Mouse (Mus musculus) kidney, adult 2 months (tissue): ENCODE measurements at regions not wholly inside any gene's neighbourhood (a gene's known extent, or its start where the extent isn't known, plus 50 kb on each side); places are given as distances from the start of the nearest gene placed in this dataset.

Source experiments
- DNase-seq: peaks from one replicate; pipeline ENCODE4 v3.0.0; 2021
- H3K27ac ChIP-seq: fragments of 200-500 bp; 2 replicates; pipeline ENCODE4 v1.5.1; 2012; ENCODE audit warnings: low read depth, low read length, control low read depth, inconsistent platforms; ENCODE audit not compliant: insufficient read depth
- H3K27me3 ChIP-seq: fragments of 200-500 bp; replicated peaks from 2 replicates; pipeline ENCODE4 v1.6.1; 2012; ENCODE audit warnings: mild to moderate bottlenecking, moderate library complexity, low read length, inconsistent platforms; ENCODE audit not compliant: control insufficient read depth, insufficient read depth
- H3K36me3 ChIP-seq: fragments of 200-500 bp; 2 replicates; pipeline ENCODE4 v1.6.1; 2012; ENCODE audit warnings: mild to moderate bottlenecking, moderate library complexity, low read length, inconsistent platforms; ENCODE audit not compliant: control insufficient read depth, insufficient read depth
- H3K4me1 ChIP-seq: fragments of 200-500 bp; 2 replicates; pipeline ENCODE4 v1.6.1; 2011; ENCODE audit warnings: low read length; ENCODE audit not compliant: control insufficient read depth, insufficient read depth
- H3K4me3 ChIP-seq: fragments of 200-500 bp; 2 replicates; pipeline ENCODE4 v1.5.1; 2011; ENCODE audit warnings: mild to moderate bottlenecking, low read depth, low read length, control low read depth; ENCODE audit not compliant: insufficient read depth
- CTCF ChIP-seq: fragments of 200-500 bp; conservative IDR thresholded peaks from 2 replicates; pipeline ENCODE4 v1.5.1; 2011; ENCODE audit warnings: low read depth, mild to moderate bottlenecking, control low read depth, low read length, moderate library complexity, mixed read lengths; ENCODE audit not compliant: insufficient read depth, insufficient read length
- POLR2A ChIP-seq: fragments of 200-500 bp; IDR thresholded peaks from one replicate; pipeline ENCODE4 v1.6.1; 2011; ENCODE audit warnings: low read depth, low read length, control low read depth
- WGBS: fragments of 180-500 bp; shearing (Covaris S2); methylation state at CpG from one replicate; pipeline ENCODE4 v1.1.7; 2018; 5-methylcytosine and 5-hydroxymethylcytosine counted together

DNA sequence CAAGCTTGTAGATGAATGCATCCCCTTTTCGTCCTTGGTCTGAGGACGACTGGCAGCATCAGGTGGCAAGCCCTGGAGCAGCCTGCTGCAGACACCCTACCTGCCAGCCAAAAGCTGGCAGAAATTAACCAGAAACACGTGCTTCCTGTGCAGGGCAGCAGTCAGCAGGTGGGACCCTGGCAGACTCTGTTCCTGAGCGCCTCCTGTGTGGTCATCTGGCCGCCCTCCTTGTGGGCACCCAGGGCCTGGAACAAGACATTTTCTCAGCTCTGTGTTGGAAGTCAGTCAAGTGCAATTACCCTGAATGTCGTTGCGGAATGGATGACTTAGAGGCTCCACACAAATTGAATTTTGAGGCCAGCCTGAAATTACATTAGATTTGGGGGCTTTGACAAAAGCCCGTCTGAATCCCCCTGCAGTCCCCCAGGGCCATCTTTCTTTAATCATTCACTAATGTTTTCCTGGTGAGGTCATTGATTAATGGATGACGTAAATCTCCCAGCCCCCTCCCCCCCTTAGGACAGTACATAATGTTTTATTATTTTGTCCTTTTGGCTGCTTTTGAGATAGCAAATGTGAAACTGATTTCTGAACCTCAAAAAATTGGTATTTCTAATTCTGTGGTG, 91.8 kb upstream of the Hhip start:
- H3K4me3 ChIP-seq, result no peak overlapping the region
- peak overlapping the region; percentile 36; the same call in 1 of the 2 replicates for H3K27ac ChIP-seq
- H3K36me3 ChIP-seq, result no peaks in the 10 kb centered on the region
- no peaks in the 10 kb centered on the region for H3K27me3 ChIP-seq
- WGBS, result 23% methylated on average over 9 of the region's 9 CpGs
- TF ChIP-seq POLR2A, result no peak
- no peak for TF ChIP-seq CTCF
- no peaks in the 10 kb centered on the region; the same call in 1 of the 2 replicates for H3K4me1 ChIP-seq
- DNase-seq, result peak; percentile 48

GRCm38 (mm10) chr8:80147929-80148328, 90.1 kb upstream of the Hhip start:
- Histone ChIP-seq H3K4me1 (no peaks in the 10 kb centered on the region; the same call in 1 of the 2 replicates), H3K27me3 (no peaks in the 10 kb centered on the region), H3K36me3 (no peaks in the 10 kb centered on the region), H3K4me3 (no peak overlapping the region), H3K27ac (no peak overlapping the region)
- TF ChIP-seq POLR2A, result no peak
- no peak for TF ChIP-seq CTCF
- 88% methylated on average over 3 of the region's 3 CpGs for WGBS
- DNase-seq, result no peak

DNA sequence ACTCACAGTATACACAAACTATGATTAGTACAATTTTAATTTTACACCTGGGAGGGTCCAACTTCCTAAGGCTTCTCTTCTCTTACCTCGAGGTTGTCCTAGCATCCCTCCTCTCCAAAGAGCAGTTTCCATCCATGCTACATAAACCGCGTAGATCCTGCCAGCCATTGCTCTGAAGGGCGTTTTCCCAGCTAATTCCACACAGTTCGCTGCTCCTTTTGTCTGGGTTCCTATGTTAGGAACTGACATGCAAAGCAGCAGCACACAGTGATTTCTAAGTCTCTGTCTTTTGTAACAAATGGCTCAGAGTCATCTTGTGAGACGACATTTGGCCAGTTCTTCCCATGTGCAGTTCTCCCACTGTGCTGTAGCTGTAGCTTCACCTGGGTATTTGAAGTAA, 80.7 kb upstream of the Hhip start:
- Histone ChIP-seq H3K27ac (no peak overlapping the region), H3K36me3 (no peaks in the 10 kb centered on the region), H3K4me3 (no peak overlapping the region), H3K27me3 (no peaks in the 10 kb centered on the region), H3K4me1 (no peaks in the 10 kb centered on the region)
- DNase-seq, result no peak
- TF ChIP-seq CTCF (no peak), POLR2A (no peak)
- 67% methylated on average over 6 of the region's 6 CpGs for WGBS

DNA sequence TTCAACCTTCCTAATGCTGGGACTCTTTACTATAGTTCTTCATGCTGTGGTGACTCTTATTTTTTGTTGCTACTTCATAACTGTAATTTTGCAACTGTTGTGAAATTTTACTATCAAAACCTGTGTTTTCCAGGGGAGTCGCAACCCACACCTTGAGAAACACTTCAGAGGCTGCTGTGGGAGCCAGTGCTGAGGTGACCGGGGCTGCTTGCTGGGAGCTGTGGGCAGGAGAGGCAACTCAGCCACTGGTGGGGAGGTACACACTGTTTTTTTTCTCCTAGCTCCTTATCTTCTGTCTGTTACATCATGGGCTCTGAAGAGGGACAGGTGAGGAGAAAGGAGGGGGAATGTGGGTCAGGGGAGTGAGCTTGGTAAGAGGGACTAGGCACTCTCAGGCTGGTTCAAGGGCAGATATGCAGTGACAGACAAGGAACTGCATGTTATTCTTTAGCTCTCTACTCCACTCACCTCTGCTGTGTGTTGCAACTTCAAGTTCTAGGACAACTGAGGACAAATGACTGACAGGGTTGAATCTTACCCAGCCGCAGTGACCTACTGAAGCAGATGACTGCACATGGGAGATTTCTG, 62.7 kb upstream of the Hhip start:
- H3K36me3 ChIP-seq, result no peaks in the 10 kb centered on the region
- H3K4me1 ChIP-seq, result no peaks in the 10 kb centered on the region
- 76% methylated on average over 3 of the region's 3 CpGs for WGBS
- H3K27ac ChIP-seq, result no peak overlapping the region
- TF ChIP-seq POLR2A, result no peak
- no peak for TF ChIP-seq CTCF
- H3K27me3 ChIP-seq, result no peaks in the 10 kb centered on the region
- no peak for DNase-seq
- H3K4me3 ChIP-seq, result no peak overlapping the region

- TF ChIP-seq POLR2A (no peak), CTCF (no peak)
- Histone ChIP-seq H3K4me1 (no peaks in the 10 kb centered on the region), H3K36me3 (no peaks in the 10 kb centered on the region), H3K4me3 (no peak overlapping the region), H3K27ac (no peak overlapping the region), H3K27me3 (no peaks in the 10 kb centered on the region)
- DNase-seq, result no peak
- 38% methylated on average over 4 of the region's 4 CpGs for WGBS
Measured at GRCm38 (mm10) chr8:80117328-80117727, 59.5 kb upstream of the Hhip start.
